Mouse (Mus musculus): ENCODE results near the gene Eps15.

The Eps15 gene

GRCm38 (mm10) chr4:109268903-109269302 lies 11.2 kb upstream of the Eps15 start:
- no peak for DNase-seq (ENCODE audit: low spot score)

- DNase-seq (ENCODE audit: low spot score) = no peak
Measured at GRCm38 (mm10) chr4:109271803-109272202, 8.3 kb upstream of the Eps15 start.

- DNase-seq (ENCODE audit: low spot score) = no peak
Measured at GRCm38 (mm10) chr4:109273586-109274240, 6.4 kb upstream of the Eps15 start.

GRCm38 (mm10) chr4:109280459-109281160 lies 542 bp downstream of the Eps15 start:
- no peak for DNase-seq (ENCODE audit: low spot score)

- DNase-seq (ENCODE audit: low spot score) = no peak
Measured at GRCm38 (mm10) chr4:109281161-109281560, 1.1 kb downstream of the Eps15 start.

GRCm38 (mm10) chr4:109281946-109282345 lies 1.9 kb downstream of the Eps15 start:
- no peak for DNase-seq (ENCODE audit: low spot score)

- DNase-seq (ENCODE audit: low spot score) = no peak
Measured at GRCm38 (mm10) chr4:109294629-109295028, 14.6 kb downstream of the Eps15 start.

- DNase-seq (ENCODE audit: low spot score) = no peak
Measured at GRCm38 (mm10) chr4:109296510-109296909, 16.4 kb downstream of the Eps15 start.

- DNase-seq (ENCODE audit: low spot score) = no peak
Measured at GRCm38 (mm10) chr4:109299136-109299535, 19.1 kb downstream of the Eps15 start.

GRCm38 (mm10) chr4:109316941-109317894 lies 37.1 kb downstream of the Eps15 start:
- DNase-seq (ENCODE audit: low spot score) = no peak

- no peak for DNase-seq (ENCODE audit: low spot score)
Measured at GRCm38 (mm10) chr4:109336796-109337195, 56.7 kb downstream of the Eps15 start.

- no peak for DNase-seq (ENCODE audit: low spot score)
Measured at GRCm38 (mm10) chr4:109341222-109341621, 61.2 kb downstream of the Eps15 start.

- peak; percentile 37 for DNase-seq (ENCODE audit: low spot score)
Measured at GRCm38 (mm10) chr4:109342783-109343485, 62.9 kb downstream of the Eps15 start.

GRCm38 (mm10) chr4:109343909-109344308 lies 63.8 kb downstream of the Eps15 start:
- no peak for DNase-seq (ENCODE audit: low spot score)

GRCm38 (mm10) chr4:109378107-109378506 lies 98.0 kb downstream of the Eps15 start:
- no peak for DNase-seq (ENCODE audit: low spot score)

- no peak for DNase-seq (ENCODE audit: low spot score)
Measured at GRCm38 (mm10) chr4:109382457-109382856, 102.4 kb downstream of the Eps15 start.

- no peak for DNase-seq (ENCODE audit: low spot score)
Measured at GRCm38 (mm10) chr4:109385599-109385998, 105.5 kb downstream of the Eps15 start.

- DNase-seq (ENCODE audit: low spot score) = no peak
Measured at GRCm38 (mm10) chr4:109393229-109393779, 113.2 kb downstream of the Eps15 start.

- DNase-seq (ENCODE audit: low spot score) = no peak
Measured at GRCm38 (mm10) chr4:109393902-109394301, 113.8 kb downstream of the Eps15 start.

GRCm38 (mm10) chr4:109394314-109395074 lies 114.4 kb downstream of the Eps15 start:
- no peak for DNase-seq (ENCODE audit: low spot score)
